Mouse (Mus musculus): ENCODE data around the gene Mtg2.

Mtg2 gene

DNA sequence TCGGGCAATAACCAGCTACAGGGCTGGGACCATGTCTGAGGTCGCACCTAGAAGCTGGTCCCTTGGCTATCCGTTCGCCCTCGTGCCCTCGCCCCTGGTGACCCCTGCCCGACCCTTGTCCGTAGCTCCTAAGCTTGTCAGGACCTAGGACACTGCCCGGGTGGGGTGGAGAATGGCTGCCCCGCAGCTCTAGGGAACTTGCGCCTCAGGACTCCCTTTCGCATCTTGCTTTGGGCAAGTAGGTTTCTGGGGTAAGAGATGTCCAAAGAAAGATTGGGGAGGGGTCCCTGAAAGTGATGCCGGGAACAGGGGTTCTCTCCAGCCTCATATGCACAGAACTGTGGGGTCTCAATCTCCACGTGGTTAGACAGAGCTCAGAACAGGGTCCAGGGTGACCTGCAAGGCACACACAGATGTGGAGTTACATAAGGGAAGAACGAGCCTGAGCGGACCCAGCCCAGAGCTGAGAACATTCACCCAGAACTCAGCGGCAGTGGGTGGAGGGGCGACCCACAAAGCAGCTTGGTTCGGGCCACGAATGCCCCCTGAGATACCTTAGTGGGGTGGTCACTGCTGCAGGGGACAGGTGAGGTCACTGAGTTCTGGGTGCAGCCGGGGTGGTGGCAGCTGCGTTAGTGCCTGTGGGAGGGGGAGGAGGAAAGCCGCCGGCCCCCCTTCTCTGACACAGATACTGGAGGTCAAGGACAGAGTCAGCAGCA lies 34.4 kb downstream of the Mtg2 start:
- DNase-seq (ENCODE audit: low read depth, low spot score): peak; percentile 41

GRCm38 (mm10) chr2:180105441-180106190 lies 35.2 kb downstream of the Mtg2 start:
- DNase-seq (ENCODE audit: low read depth, low spot score): peak; percentile 24

- DNase-seq (ENCODE audit: low read depth, low spot score): no peak
Measured at GRCm38 (mm10) chr2:180107081-180107480, 36.7 kb downstream of the Mtg2 start.

GRCm38 (mm10) chr2:180108285-180108684 lies 37.9 kb downstream of the Mtg2 start:
- no peak for DNase-seq (ENCODE audit: low read depth, low spot score)

DNA sequence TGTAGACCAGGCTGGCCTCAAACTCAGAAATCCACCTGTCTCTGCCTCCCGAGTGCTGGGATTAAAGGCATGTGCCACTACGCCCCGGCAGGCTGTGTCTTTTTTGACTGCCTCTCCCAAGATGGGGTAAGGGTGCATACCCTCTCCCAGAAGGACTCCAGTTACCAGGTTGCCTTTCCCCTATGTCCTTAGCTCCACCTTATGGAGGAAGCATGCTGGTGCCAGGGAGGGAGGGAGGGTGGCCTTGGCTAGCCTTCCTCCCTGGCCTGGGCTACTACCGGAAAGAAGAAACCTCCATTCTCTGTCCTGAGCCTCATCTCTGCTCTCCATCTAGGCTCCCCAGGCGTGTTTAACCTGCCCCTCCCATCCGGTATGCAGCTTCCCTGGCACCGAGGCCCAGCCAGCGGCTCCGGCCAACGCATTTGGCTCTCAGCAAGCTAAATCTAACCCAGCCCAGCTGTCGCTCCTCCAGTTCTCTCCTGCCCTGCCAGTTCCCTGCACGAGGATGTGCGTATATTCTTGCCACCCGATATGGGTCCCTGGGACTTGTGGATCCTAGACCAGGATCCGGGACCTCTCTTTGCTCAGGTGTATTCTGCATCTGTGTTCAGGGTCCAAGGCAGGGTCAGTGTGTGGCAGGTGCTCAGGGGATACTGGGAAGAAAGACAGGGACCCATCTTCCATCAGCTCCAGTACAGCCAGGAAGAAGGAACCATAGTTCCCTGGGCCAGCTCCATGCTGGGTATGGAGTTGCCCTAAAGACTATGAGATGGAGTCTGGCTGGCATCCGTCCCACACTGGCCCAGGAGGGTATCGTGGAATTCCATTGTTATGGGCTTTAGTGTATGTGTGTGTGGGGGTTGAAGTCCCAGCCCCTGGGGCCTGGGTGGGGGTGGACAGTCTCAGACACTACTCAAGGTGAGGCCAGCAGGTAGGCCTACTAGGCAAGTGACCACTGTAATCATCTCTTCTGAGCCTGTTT lies 43.8 kb downstream of the Mtg2 start:
- no peak for DNase-seq (ENCODE audit: low read depth, low spot score)

DNA sequence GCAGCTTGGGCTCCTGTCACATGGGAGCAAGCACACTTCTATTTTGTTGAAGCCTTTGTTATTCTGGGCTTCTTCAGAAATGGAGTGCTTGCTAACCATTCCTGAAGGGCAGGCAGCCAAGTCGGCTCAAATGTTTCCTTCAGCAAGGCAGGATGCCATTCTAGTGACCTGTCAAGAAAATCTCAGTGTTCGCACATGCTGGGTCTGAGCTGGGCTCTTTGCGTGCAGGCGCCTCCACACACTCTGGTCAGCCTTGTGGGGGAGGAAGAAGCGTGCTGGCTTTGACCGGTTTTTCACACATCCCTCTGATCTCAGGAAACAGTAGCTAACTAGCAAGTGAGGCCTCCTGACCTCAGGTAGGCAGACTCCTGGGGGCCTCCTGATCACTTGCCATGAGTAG lies 44.9 kb downstream of the Mtg2 start:
- DNase-seq (ENCODE audit: low read depth, low spot score): no peak

GRCm38 (mm10) chr2:180116081-180116493 lies 45.7 kb downstream of the Mtg2 start:
- DNase-seq (ENCODE audit: low read depth, low spot score): no peak

- no peak for DNase-seq (ENCODE audit: low read depth, low spot score)
Measured at GRCm38 (mm10) chr2:180116741-180117484, 46.5 kb downstream of the Mtg2 start.

- DNase-seq (ENCODE audit: low read depth, low spot score): peak; percentile 48
Measured at GRCm38 (mm10) chr2:180117485-180118194, 47.3 kb downstream of the Mtg2 start.

DNA sequence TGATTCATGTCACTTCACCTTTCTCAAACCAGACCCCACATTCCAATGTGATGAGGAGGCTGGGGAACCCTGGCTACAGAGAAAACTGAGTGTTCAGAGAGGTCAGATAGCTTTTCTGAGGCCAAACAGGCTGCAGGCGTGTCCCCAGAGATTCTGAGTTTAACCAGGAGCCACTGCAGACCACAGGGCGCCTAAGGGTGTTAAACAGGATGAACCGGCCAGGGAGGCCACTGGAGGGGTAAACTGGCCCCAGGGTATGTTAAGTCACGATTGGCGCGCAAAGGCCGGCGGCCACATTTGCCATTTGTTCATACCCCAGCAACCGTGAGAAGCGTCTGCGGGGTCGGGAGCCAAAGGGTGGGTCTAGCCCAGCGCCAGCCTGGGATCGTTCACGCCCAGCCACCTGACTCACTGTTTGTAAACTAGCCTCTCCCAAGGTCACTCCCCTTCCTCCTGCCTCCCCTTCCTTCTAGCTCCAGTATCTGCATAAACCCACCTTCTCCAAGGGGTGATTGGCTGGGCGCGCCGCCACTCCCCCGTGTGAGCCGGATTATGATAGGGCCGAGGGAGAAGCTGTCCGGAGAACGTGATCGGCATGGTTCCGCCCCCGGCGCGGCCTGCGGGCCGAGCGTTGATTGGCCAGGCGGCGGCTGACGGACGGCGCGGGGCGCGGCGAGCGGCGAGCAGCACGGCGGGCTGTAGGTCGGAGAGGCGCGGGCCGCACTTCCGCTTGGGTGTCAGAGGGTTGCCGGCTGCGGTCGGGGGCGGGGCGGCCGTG lies 48.5 kb downstream of the Mtg2 start, which contains the start of gene Osbpl2:
Gene Osbpl2 (plus strand): TSS at position 646 of the 778 bp plus-strand sequence.
- DNase-seq (ENCODE audit: low read depth, low spot score): peak; percentile 99

DNA sequence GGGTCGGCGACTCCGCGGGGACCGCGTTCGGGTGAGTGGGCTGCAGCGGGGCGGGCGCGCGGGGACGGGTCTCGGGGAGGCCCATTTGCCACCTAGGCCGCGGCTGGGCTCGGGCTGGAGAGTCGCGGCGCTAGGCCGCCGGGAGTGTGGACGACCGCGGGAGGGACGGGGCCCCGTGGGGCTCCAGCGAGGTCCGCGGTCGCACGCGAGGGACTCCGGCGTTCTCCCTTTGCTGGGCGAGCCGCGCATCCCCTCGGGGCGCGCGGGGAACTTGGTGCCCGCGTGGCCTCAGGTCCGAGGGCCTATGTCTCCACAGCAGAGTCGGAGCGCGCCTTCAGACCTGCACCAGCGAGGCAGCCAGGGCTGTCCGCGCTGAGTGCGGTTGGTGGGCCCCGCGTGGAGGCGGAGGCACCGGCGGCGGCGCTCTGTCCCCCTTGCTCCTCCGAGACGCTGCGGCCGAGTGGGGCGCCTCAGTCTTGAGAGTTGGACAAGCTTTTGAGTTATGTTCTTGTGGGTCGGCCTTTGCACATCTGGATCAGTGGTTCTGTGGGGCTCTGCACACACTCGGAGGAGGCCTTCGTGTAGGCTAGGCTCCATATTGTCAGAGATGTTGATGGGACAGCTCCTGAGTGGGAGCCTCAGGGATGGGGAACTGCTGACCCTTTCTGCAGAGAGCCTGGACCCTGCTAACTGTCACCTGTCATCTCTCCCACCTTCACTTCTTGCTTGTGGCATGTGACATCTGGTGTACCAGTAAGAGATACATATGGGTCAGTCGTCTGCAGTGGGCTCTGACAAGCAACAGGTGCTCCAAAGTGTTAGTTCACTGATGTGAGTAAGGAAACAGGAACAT lies 49.3 kb downstream of the Mtg2 start:
- no peak for DNase-seq (ENCODE audit: low read depth, low spot score)

DNA sequence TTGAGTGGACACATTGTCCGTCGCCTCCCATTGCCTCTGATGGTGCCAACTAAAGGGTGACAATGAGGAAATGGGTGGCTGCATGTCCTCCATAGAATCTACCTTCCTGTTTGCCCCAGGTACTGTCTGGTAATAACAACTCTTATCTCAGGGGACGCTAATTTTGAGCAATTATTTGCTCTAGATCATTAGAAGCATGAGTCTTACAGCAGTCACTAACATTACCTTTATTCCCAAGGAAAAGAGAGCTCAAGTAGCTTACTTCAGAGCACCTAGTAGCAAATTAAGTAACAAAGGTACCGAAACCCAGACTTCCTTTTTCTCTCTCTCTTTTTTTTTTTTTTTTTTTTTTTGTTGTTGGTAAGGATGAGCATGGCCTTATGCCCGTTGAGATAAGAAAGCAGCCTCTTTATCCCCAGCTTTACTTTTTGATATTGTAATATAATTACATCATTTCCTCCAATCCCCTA lies 49.9 kb downstream of the Mtg2 start:
- DNase-seq (ENCODE audit: low read depth, low spot score): no peak

DNA sequence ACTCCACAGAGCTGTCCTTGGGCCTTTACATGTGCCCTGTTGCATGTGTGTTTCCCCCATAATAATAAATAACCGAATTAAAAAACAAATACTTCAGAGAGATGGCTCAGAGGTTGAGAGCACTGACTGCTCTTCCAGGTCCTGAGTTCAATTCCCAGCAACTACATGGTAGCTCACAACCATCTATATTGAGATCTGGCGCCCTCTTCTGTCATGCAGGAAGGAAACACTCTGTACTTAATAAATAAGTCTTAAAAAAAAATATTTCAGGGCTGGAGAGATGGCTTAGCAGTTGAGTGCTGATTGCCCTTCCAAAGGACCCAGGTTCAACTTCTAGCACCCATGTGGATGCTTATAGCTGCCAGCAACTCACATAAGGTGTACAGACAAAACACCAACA lies 53.8 kb downstream of the Mtg2 start:
- peak; percentile 37 for DNase-seq (ENCODE audit: low read depth, low spot score)

- no peak for DNase-seq (ENCODE audit: low read depth, low spot score)
Measured at GRCm38 (mm10) chr2:180126195-180126594, 55.8 kb downstream of the Mtg2 start.

DNA sequence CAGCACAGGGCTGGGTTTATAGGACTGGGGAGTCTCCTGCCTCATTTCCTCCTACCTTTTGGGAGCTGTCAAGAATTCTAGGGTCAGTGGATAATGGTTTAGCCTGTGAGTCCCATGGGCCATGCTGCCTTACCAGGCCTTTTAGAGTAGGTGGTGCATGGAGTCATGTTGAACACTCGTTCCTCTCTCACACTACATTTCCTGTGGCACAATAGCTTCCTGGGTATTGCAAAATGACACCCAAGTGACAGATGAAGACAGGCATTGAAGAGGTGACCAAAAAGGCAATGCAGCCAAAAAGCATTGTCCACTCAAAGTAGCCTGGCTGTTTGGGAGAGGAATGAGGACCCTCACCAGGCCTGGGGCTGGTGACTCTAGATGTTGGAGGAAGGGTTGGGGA lies 57.3 kb downstream of the Mtg2 start:
- DNase-seq (ENCODE audit: low read depth, low spot score): no peak

DNA sequence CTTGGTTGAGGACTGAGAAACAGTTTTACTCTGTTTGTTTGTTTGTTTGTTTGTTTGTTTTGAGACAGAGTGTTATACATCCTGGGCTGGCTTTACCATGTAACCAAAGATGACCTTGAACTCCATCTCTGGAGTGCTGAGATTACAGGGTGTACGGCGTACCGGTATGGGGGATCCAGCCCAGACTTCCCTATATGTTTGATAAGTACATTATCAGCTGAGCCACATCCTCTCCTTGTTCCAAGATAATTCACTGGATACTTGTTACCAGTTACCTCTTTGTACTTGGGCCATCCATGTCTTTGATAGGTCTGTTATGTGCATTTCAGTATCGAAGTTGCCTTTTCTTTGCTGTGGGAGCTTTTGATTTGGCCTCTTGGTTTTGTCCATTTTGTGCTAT lies 62.8 kb downstream of the Mtg2 start:
- no peak for DNase-seq (ENCODE audit: low read depth, low spot score)

DNA sequence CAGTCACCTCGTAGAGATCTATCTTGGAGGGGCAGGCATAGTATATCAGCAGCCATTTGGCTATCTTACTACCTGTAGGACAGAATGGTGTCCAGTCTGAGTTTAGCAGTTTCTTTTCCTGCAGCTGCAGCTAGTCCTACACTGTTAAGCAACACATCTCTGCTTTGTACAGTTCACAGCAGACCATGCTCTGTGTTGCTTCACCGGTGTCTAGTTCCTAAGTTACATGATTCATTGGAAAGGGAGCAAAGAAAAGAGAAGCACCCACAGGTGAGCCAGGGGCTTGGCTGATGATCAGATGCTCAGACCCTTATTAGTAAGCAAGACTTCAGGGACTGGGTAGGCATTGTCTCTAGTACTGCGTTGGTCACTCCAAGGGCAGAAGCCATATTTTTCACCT lies 63.5 kb downstream of the Mtg2 start:
- no peak for DNase-seq (ENCODE audit: low read depth, low spot score)

- DNase-seq (ENCODE audit: low read depth, low spot score): no peak
Measured at GRCm38 (mm10) chr2:180135414-180135813, 65.0 kb downstream of the Mtg2 start.
